Mouse (Mus musculus) heart, embryonic 14.5 days (tissue): ENCODE measurements around the gene Mtrex. TPM values are rescaled to one million over a fixed set of nuclear protein-coding genes. Genes with fewer than 3 reads are reported as not detected.

ENCODE experiments used
- ATAC-seq: fragments of 200-750 bp; cut with Nextera tagmentation; 2 replicates; pipeline ENCODE4 v1.8.0; 2017; ENCODE audit warnings: low read depth, moderate TSS enrichment; ENCODE audit not compliant: insufficient number of reproducible peaks, insufficient read depth, low FRiP score
- H3K27ac ChIP-seq, 2 experiments: fragments of 200-500 bp in 1 of 2; fragments of 300-500 bp in 1 of 2; sonication (generic) in 1 of 2; replicated peaks in 1 of 2; 2 replicates each; pipeline ENCODE4 v1.5.1; 2012 to 2014; ENCODE audit warnings: low read depth in 2 of 2, low read length in 2 of 2, control low read depth in 1 of 2, mild to moderate bottlenecking in 1 of 2, mixed read lengths in 1 of 2; ENCODE audit not compliant: control insufficient read depth in 1 of 2, insufficient read depth in 1 of 2
- H3K27me3 ChIP-seq: fragments of 300-500 bp; sonication (generic); 2 replicates; pipeline ENCODE4 v1.6.1; 2014; ENCODE audit warnings: mild to moderate bottlenecking, low read length, control low read depth; ENCODE audit not compliant: control insufficient read depth, insufficient read depth
- H3K36me3 ChIP-seq: fragments of 300-500 bp; sonication (generic); 2 replicates; pipeline ENCODE4 v1.6.1; 2014; ENCODE audit warnings: mild to moderate bottlenecking, control low read depth, low read length, mixed read lengths; ENCODE audit not compliant: control insufficient read depth, insufficient read depth
- H3K4me1 ChIP-seq, 2 experiments: fragments of 200-500 bp in 1 of 2; fragments of 300-500 bp in 1 of 2; sonication (generic) in 1 of 2; 2 replicates each; pipeline ENCODE4 v1.6.1; 2012 to 2014; ENCODE audit warnings: low read length in 2 of 2, control low read depth in 1 of 2, mixed read lengths in 1 of 2; ENCODE audit not compliant: control insufficient read depth in 2 of 2, insufficient read depth in 2 of 2
- H3K4me2 ChIP-seq: fragments of 300-500 bp; sonication (generic); 2 replicates; pipeline ENCODE4 v1.6.1; 2014; ENCODE audit warnings: mild to moderate bottlenecking, low read length
- H3K4me3 ChIP-seq, 2 experiments: fragments of 200-500 bp in 1 of 2; fragments of 300-500 bp in 1 of 2; sonication (generic) in 1 of 2; 2 replicates each; pipeline ENCODE4 v1.5.1; 2012 to 2014; ENCODE audit warnings: low read length in 2 of 2, mild to moderate bottlenecking in 2 of 2, control low read depth in 1 of 2, low read depth in 1 of 2, moderate library complexity in 1 of 2; ENCODE audit not compliant: control insufficient read depth in 1 of 2, insufficient read depth in 1 of 2
- H3K9ac ChIP-seq: fragments of 300-500 bp; sonication (generic); 2 replicates; pipeline ENCODE4 v1.6.1; 2014; ENCODE audit warnings: mild to moderate bottlenecking, low read length
- H3K9me3 ChIP-seq: fragments of 300-500 bp; sonication (generic); 2 replicates; pipeline ENCODE4 v1.6.1; 2016; ENCODE audit warnings: low read length, control low read depth; ENCODE audit not compliant: control insufficient read depth
- WGBS: fragments of 180-500 bp; shearing (Covaris S2); extraction: QIAGEN DNeasy Blood & Tissue Kit; methylation state at CpG from one replicate; pipeline ENCODE4 v1.1.7; 2014; 5-methylcytosine and 5-hydroxymethylcytosine counted together
- polyA plus RNA-seq: library from polyadenylated mRNA; unstranded; fragments of >200 nt; fragmentation: Nextera tagmentation; extraction: Ambion mirVana; gene quantifications from 2 replicates; pipeline ENCODE4 v1.2.1, GENCODE M21; 2014

The Mtrex gene
- polyA plus RNA-seq, 1 experiment from 2014 or later, result 48.6 TPM

- Histone ChIP-seq H3K27me3 (no peaks in the 10 kb centered on the region), H3K9me3 (no peaks in the 10 kb centered on the region), H3K27ac (no peak overlapping the region), H3K9ac (no peak overlapping the region), H3K4me1 (no peaks in the 10 kb centered on the region), H3K4me2 (no peak overlapping the region), H3K36me3 (peaks cover 59% of the 10 kb centered on the region), H3K4me3 (no peak overlapping the region)
- WGBS, result 78% methylated on average over 4 of the region's 4 CpGs
- ATAC-seq, result no peak
Measured at GRCm38 (mm10) chr13:112919141-112919865, 7.9 kb downstream of the Mtrex start.

- Histone ChIP-seq H3K36me3 (peaks cover 81% of the 10 kb centered on the region), H3K27me3 (no peaks in the 10 kb centered on the region), H3K27ac (no peak overlapping the region), H3K4me3 (no peak overlapping the region), H3K4me1 (no peaks in the 10 kb centered on the region), H3K9me3 (no peaks in the 10 kb centered on the region), H3K4me2 (no peak overlapping the region), H3K9ac (no peak overlapping the region)
- 88% methylated on average over 4 of the region's 4 CpGs for WGBS
- ATAC-seq, result no peak
Measured at GRCm38 (mm10) chr13:112910434-112910833, 16.8 kb downstream of the Mtrex start.

DNA sequence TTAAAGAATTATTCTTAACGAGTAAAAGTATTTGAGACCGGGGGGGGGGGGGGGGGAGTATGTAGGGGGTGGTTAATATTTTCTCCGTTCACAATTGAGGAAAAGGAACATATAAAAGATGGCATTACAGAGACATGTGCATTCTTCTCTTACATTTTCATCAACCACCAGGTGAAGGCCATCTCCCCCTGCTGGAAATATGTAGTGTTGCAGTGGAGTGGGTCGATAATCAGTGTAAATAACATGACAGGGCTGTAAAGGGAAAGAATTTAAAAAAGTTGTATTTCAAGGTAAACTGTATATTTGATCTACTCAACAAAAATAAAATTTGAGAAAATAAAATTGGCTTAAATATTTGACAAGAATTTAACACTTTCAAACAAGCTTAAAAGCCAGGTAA, 17.5 kb downstream of the Mtrex start:
- WGBS, result 66% methylated on average over 4 of the region's 4 CpGs
- H3K27me3 ChIP-seq, result no peaks in the 10 kb centered on the region
- no peaks in the 10 kb centered on the region for H3K4me1 ChIP-seq
- ATAC-seq, result no peak
- no peak overlapping the region for H3K4me2 ChIP-seq
- no peak overlapping the region for H3K4me3 ChIP-seq
- no peak overlapping the region for H3K9ac ChIP-seq
- H3K36me3 ChIP-seq, result peaks cover 85% of the 10 kb centered on the region
- no peaks in the 10 kb centered on the region for H3K9me3 ChIP-seq
- no peak overlapping the region for H3K27ac ChIP-seq

GRCm38 (mm10) chr13:112902176-112902575, 25.0 kb downstream of the Mtrex start:
- no peaks in the 10 kb centered on the region for H3K4me1 ChIP-seq
- H3K36me3 ChIP-seq, result peaks cover 97% of the 10 kb centered on the region
- no peaks in the 10 kb centered on the region for H3K9me3 ChIP-seq
- no peaks in the 10 kb centered on the region for H3K27me3 ChIP-seq
- no peak overlapping the region for H3K4me3 ChIP-seq
- no peak overlapping the region for H3K27ac ChIP-seq
- no peak overlapping the region for H3K4me2 ChIP-seq
- H3K9ac ChIP-seq, result no peak overlapping the region
- WGBS, result 88% methylated on average over 3 of the region's 3 CpGs
- ATAC-seq, result no peak

- Histone ChIP-seq H3K4me3 (no peak overlapping the region), H3K27ac (no peak overlapping the region), H3K9ac (no peak overlapping the region), H3K4me2 (no peak overlapping the region), H3K9me3 (no peaks in the 10 kb centered on the region), H3K4me1 (no peaks in the 10 kb centered on the region), H3K27me3 (no peaks in the 10 kb centered on the region), H3K36me3 (peaks cover 88% of the 10 kb centered on the region)
- 88% methylated on average over 12 of the region's 12 CpGs for WGBS
- no peak for ATAC-seq
Measured at GRCm38 (mm10) chr13:112887234-112887633, 40.0 kb downstream of the Mtrex start.

GRCm38 (mm10) chr13:112871500-112872266, 55.5 kb downstream of the Mtrex start:
- Histone ChIP-seq H3K27ac (no peak overlapping the region), H3K9ac (no peak overlapping the region), H3K27me3 (no peaks in the 10 kb centered on the region), H3K4me3 (no peak overlapping the region), H3K4me1 (no peaks in the 10 kb centered on the region), H3K36me3 (peaks cover 95% of the 10 kb centered on the region), H3K9me3 (no peaks in the 10 kb centered on the region), H3K4me2 (no peak overlapping the region)
- no peak for ATAC-seq
- 71% methylated on average over 17 of the region's 17 CpGs for WGBS

- ATAC-seq, result no peak
- 79% methylated on average over 11 of the region's 11 CpGs for WGBS
- peaks cover 98% of the 10 kb centered on the region for H3K36me3 ChIP-seq
- no peak overlapping the region for H3K4me3 ChIP-seq
- H3K9ac ChIP-seq, result no peak overlapping the region
- no peak overlapping the region for H3K4me2 ChIP-seq
- H3K27ac ChIP-seq, result no peak overlapping the region
- H3K9me3 ChIP-seq, result no peaks in the 10 kb centered on the region
- H3K4me1 ChIP-seq, result no peaks in the 10 kb centered on the region
- H3K27me3 ChIP-seq, result no peaks in the 10 kb centered on the region
Measured at GRCm38 (mm10) chr13:112870039-112870690, 57.0 kb downstream of the Mtrex start.
